Mouse (Mus musculus) limb, embryonic 14.5 days (tissue): ENCODE data around the gene Taar8c. TPM values are rescaled to one million over a fixed set of nuclear protein-coding genes. Genes with fewer than 3 reads are reported as not detected.
A peak's percentile ranks its signal among the peaks of the same experiment; 100 is the strongest.
"Not testable (repeated sequence)": the region's sequence is repeated elsewhere in the genome, so short reads cannot be mapped to it uniquely, and the experiment has no call there.

ENCODE experiments used
- ATAC-seq: fragments of 200-750 bp; cut with Nextera tagmentation; 2 replicates; pipeline ENCODE4 v1.8.0; 2017; ENCODE audit warnings: low read depth, moderate number of reproducible peaks, moderate TSS enrichment; ENCODE audit not compliant: low FRiP score
- DNase-seq: peaks from one replicate; pipeline ENCODE4 v3.0.0-alpha.2; 2015; ENCODE audit warnings: low spot score
- H3K27ac ChIP-seq: fragments of 300-500 bp; sonication (generic); replicated peaks from 2 replicates; pipeline ENCODE4 v1.5.1; 2014; ENCODE audit warnings: low read depth, mild to moderate bottlenecking, low read length, moderate library complexity, mixed read lengths
- H3K27me3 ChIP-seq: fragments of 300-500 bp; sonication (generic); 2 replicates; pipeline ENCODE4 v1.6.1; 2014; ENCODE audit warnings: low read length, mixed read lengths; ENCODE audit not compliant: control insufficient read depth, insufficient read depth
- H3K36me3 ChIP-seq: fragments of 300-500 bp; sonication (generic); 2 replicates; pipeline ENCODE4 v1.6.1; 2014; ENCODE audit warnings: mild to moderate bottlenecking, low read length, moderate library complexity, mixed read lengths; ENCODE audit not compliant: control insufficient read depth, insufficient read depth
- H3K4me1 ChIP-seq: fragments of 300-500 bp; sonication (generic); 2 replicates; pipeline ENCODE4 v1.6.1; 2014; ENCODE audit warnings: antibody characterized with exemption, low read length, mixed read lengths; ENCODE audit not compliant: control insufficient read depth, insufficient read depth
- H3K4me2 ChIP-seq: fragments of 300-500 bp; sonication (generic); replicated peaks from 2 replicates; pipeline ENCODE4 v1.6.1; 2014; ENCODE audit warnings: low read depth, mild to moderate bottlenecking, low read length, moderate library complexity; ENCODE audit not compliant: severe bottlenecking
- H3K4me3 ChIP-seq: fragments of 300-500 bp; sonication (generic); replicated peaks from 2 replicates; pipeline ENCODE4 v1.5.1; 2014; ENCODE audit warnings: low read length
- H3K9ac ChIP-seq: fragments of 300-500 bp; sonication (generic); 2 replicates; pipeline ENCODE4 v1.6.1; 2014; ENCODE audit warnings: mild to moderate bottlenecking, low read depth, low read length, moderate library complexity; ENCODE audit not compliant: severe bottlenecking
- H3K9me3 ChIP-seq: fragments of 300-500 bp; sonication (generic); 2 replicates; pipeline ENCODE4 v1.6.1; 2016; ENCODE audit warnings: low read length; ENCODE audit not compliant: control insufficient read depth
- POLR2A ChIP-seq: fragments of 200-500 bp; IDR thresholded peaks from 2 replicates; pipeline ENCODE4 v1.8.0; 2012; ENCODE audit warnings: inconsistent platforms, mild to moderate bottlenecking, moderate library complexity, borderline replicate concordance; ENCODE audit not compliant: insufficient read depth, insufficient read length; ENCODE audit errors: extremely low read depth
- WGBS: fragments of 180-500 bp; shearing (Covaris S2); extraction: QIAGEN DNeasy Blood & Tissue Kit; methylation state at CpG from one replicate; pipeline ENCODE4 v1.1.7; 2014; 5-methylcytosine and 5-hydroxymethylcytosine counted together
- polyA plus RNA-seq, 2 experiments: library from polyadenylated mRNA; depleted of rRNA in 1 of 2; stranded (reverse) in 1 of 2; unstranded in 1 of 2; fragments of >200 nt; fragmentation: Nextera tagmentation in 1 of 2; extraction: Ambion mirVana in 1 of 2; gene quantifications; 2 replicates each; pipeline versions ENCODE4 v1.2.1 to v1.2.3; 2012 to 2014

Taar8c gene
- polyA plus RNA-seq (2012; rRNA removed): not detected in 2 replicates
- not detected in 2 replicates for polyA plus RNA-seq (2014; fragmentation: Nextera tagmentation; extraction: Ambion mirVana)

DNA sequence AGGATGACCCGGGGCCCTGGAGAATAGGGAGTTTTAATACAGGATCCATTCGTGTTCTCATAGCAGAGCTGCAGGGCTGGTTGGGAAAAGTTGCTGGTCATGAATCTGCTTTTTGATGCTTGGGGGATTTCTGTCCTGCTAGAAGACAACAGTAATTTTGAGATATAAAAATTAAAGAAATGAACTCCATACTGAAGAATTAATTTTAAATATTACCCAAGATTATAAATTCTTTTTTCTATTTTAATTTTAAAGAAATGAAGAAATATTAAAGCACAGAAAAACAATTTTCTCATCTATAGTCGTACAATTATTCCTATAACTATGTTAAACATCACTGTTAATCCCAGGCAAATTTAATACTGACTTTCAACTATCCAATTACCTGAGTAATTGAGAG lies at the start of gene Taar8c:
TSS of gene Taar8c (minus strand) at position 101 of the 400 bp plus-strand sequence.
- not testable (repeated sequence) for ATAC-seq, H3K36me3 ChIP-seq, H3K4me1 ChIP-seq, H3K4me2 ChIP-seq, H3K27me3 ChIP-seq, H3K9me3 ChIP-seq, H3K27ac ChIP-seq, DNase-seq, H3K4me3 ChIP-seq, H3K9ac ChIP-seq
- WGBS: 83% methylated on average over 1 of the region's 3 CpGs

DNA sequence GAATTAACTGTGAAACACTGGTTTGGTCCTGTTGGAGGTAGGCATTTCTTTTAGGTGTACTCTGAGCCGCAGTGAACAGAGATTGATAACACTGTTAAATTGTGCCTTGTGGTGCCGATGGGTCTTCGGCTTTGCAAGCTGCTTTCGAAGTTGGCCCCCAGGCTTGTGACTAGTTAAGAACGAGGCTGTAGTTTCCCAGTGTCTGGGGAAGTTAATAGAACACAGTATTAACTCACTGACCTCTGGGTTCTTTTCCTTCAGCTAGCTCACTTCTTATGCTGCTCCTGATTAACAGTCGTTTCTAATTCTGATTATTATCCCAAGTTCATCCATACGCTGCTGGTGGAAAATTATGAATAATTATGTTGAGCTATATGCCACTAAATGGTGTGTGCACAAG lies 48.4 kb upstream of the Taar8c start:
- no peak for DNase-seq

DNA sequence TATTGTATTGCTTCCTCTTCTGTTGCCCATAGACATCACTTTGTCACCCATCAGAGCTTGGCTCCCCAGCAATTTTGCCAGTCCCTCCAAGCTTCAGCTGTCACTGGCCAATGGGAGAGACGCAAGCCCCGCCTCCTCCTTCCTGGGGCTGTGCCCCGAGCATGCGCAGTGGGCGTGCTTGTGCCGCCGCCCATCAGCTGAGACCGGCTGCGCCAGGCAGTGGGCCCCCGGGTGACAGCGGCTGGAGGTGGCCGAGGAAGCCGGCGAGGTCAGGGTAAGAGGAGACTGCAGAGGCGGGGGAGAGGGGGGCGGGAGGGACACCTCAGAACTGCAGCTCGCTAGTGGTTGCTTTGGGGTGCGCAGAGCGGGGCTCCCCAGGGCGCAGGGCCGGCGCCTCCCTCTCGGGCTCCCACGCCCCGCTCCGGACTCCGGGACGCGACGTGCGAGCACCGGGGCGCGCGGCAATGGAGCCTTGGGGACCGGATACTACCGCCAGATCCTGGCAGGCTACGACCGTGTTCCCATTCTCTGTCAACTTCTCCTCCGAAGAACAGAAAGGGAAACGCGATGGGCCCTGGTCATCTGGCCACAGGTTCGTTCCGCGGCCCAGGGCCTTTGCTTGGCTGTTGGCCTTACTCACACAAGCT lies 47.5 kb upstream of the Taar8c start, which contains the start of gene Stx7:
TSS of gene Stx7 (plus strand) at position 168 of the 647 bp plus-strand sequence.
- Histone ChIP-seq H3K4me3 (peak within 1 kb of the TSS; percentile 79), H3K27me3 (no peaks in the 10 kb centered on the region), H3K27ac (0 out of 2 replicates have a peak within 1 kb of the TSS, but pooled peaks have one; percentile 43), H3K36me3 (no peaks in the 10 kb centered on the region), H3K9ac (peak within 1 kb of the TSS; percentile 84), H3K4me2 (peak within 1 kb of the TSS; percentile 62), H3K9me3 (no peaks in the 10 kb centered on the region), H3K4me1 (0 out of 2 replicates have a peak, but pooled peaks cover 4% of the 10 kb centered on the region)
- ATAC-seq (peak; percentile 92), DNase-seq (peak; percentile 91)
- TF ChIP-seq POLR2A: peak; percentile 56; the same call in 1 of the 2 replicates
- under 1% methylated on average over 32 of the region's 45 CpGs for WGBS

More for the DNA sequence above, 48.4 kb upstream of the Taar8c start:
- H3K27ac ChIP-seq: no peak overlapping the region
- H3K4me3 ChIP-seq: peak overlapping the region; percentile 79
- no peaks in the 10 kb centered on the region for H3K9me3 ChIP-seq
- ATAC-seq: no peak
- H3K4me1 ChIP-seq: 0 out of 2 replicates have a peak, but pooled peaks cover 4% of the 10 kb centered on the region
- no peak for TF ChIP-seq POLR2A
- peak overlapping the region; percentile 40; the same call in 1 of the 2 replicates for H3K9ac ChIP-seq
- no peaks in the 10 kb centered on the region for H3K36me3 ChIP-seq
- peak overlapping the region; percentile 62 for H3K4me2 ChIP-seq
- no peaks in the 10 kb centered on the region for H3K27me3 ChIP-seq
- 40% methylated on average over 7 of the region's 7 CpGs for WGBS

DNA sequence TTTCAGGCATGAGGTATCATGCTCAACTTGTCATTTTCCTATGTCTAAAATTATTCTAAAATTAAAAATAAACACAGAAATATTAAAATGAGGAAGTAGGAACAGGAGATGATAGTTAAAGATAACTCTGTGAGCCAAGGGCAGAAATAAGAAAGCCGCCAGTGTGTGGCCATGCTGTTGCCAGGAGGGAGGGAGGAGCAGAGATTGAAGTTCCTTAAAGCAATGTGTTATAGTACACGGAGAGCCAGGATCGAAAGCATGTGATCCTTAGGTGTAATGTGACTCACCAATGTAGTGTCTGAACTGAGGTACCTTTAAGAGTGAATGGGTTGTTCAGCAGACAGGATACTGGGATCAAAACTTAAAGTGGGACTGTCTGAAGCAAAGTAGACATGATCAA lies 41.0 kb upstream of the Taar8c start:
- no peak for TF ChIP-seq POLR2A

DNA sequence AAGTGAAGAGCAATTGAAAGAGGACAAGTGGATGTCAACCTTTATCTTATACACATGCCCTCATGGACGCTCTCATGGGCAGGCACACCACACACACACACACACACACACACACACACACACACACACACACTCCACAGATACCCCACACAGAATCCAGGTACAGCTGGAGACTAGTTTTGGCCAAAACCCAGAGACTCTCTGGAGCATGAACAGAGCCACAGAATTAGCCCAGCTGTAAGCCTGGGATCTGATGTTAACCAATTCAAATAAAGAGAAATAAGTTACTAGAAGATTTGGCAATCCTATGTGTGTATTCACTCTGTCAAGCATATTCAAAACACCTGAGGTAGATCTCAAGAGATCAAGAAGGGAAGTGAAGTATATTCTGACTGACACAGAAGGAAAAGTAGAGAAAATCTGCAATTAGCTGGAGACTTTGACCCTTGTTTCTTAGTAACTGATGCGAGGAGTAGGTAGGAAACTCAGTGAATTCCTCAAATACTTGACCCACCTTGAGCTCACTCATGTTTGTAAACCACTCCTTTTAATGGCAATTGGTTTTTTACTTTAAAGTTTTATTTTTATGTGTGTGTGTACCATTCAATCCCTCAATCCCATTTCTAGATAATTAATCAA lies 37.0 kb upstream of the Taar8c start:
- TF ChIP-seq POLR2A: no peak
- H3K36me3 ChIP-seq: no peaks in the 10 kb centered on the region
- H3K27me3 ChIP-seq: no peaks in the 10 kb centered on the region
- H3K9ac ChIP-seq: no peak overlapping the region
- no peak overlapping the region for H3K4me3 ChIP-seq
- H3K9me3 ChIP-seq: no peaks in the 10 kb centered on the region
- 58% methylated on average over 2 of the region's 2 CpGs for WGBS
- no peak overlapping the region for H3K4me2 ChIP-seq
- H3K27ac ChIP-seq: no peak overlapping the region
- no peaks in the 10 kb centered on the region for H3K4me1 ChIP-seq
- DNase-seq: no peak
- ATAC-seq: no peak

More for the DNA sequence above, 41.0 kb upstream of the Taar8c start:
- no peak for ATAC-seq
- H3K9me3 ChIP-seq: no peaks in the 10 kb centered on the region
- no peaks in the 10 kb centered on the region for H3K36me3 ChIP-seq
- H3K9ac ChIP-seq: no peak overlapping the region
- no peaks in the 10 kb centered on the region for H3K27me3 ChIP-seq
- DNase-seq: no peak
- no peaks in the 10 kb centered on the region for H3K4me1 ChIP-seq
- WGBS: 75% methylated on average over 3 of the region's 3 CpGs
- no peak overlapping the region for H3K27ac ChIP-seq
- no peak overlapping the region for H3K4me3 ChIP-seq
- no peak overlapping the region for H3K4me2 ChIP-seq
